Mouse (Mus musculus): ENCODE measurements around the gene Timm8b. TPM values are rescaled to one million over a fixed set of nuclear protein-coding genes. Genes with fewer than 3 reads are reported as not detected.

Gene Timm8b
- polyA plus RNA-seq (2017; shearing (Covaris generic)), result 60.8 TPM

GRCm38 (mm10) chr9:50603189-50603997 is at the start of gene Timm8b, which contains the start of gene Sdhd:
Gene Timm8b, plus strand, starts transcription at chr9:50603910.
Gene Sdhd, minus strand, starts transcription at chr9:50603812.

DNA sequence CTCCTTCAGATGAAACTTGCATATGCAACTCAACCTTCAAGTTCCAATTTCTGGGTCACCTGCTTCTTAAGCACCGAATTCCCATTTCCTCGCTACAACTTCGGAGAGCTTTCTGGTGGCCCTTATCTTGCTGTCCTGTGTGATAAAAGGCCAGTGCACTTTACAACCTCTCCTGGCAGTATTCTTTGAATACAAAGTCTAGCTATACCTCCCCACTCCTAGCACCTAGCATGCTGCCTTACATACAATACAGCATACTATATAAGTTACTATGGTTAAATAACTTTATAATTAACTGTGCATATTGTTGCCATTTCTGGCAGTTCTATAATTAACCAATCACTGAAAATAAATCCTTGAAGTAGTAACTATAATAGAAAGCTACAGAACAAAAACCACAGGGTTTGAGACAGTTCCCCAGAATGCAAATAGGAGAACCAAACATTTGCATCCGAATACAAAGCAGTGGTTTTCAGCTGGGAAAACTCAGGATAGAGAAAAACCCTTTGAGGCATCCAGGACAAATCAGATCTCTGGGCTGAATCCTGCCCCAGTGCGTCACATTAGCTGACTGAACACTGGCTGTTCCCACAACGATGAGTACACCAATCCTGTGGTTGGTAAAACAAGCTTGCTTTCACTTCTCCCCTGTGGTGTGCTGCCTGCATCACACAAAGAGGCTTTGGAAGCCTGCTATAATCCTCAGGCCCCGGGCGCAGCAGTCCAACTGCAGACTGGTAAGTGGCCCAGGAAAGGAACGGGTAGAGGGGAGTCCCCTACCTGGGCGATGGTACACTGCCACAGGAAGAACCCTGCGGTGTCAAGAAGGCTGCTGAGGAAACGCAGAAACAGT is 49.2 kb upstream of the Timm8b start, which contains the start of gene Il18:
Il18 (plus strand) TSS at position 587 of the 853 bp plus-strand sequence.

GRCm38 (mm10) chr9:50555094-50555446 is 48.6 kb upstream of the Timm8b start, which contains the start of gene Bco2:
Gene Bco2, minus strand, starts transcription at chr9:50555181.

GRCm38 (mm10) chr9:50561145-50561917 is 42.4 kb upstream of the Timm8b start, which contains the start of gene Tex12:
Gene Tex12, minus strand, starts transcription at chr9:50561325.

DNA sequence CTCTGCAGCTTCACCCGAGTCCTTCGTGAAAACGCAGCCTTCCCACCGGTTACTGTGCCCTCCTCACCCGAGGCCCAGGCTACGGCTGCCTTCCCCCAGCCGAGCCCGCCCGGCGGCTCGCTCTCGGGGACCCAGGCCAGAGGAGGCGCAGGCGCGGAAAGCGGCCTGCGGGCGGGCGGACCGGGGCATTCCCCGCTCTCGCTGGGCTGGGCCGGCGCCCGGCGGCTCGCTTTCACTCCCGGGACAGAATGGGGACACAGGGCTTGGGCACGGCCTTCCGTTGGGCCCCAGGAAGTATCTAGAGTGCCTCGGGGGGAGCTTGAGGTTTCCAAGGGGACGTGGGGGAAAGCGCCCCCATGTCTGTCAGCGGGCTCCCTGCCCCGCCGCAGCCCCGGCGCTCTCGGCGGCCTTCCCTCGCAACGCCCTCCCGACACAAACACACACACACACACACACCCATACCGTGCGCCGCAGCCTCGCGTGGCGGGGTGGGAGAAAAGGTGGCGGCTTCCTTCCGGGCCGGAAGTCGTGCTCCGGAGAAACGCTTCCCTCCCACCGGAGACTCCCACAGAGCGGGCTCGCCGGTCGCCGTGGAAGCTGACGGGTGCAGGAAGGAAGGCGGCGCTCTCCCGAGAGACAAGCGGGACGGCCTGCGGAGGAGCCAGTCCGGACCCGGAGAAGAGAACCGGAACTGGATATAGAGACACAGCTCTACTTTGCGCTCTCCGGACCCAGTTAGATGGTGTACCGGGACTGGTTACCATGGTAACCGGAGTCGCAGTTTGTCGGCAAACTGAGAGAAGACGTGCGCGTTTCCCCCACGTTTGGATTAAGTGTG is 13.3 kb downstream of the Timm8b start, which contains the start of the genes Pih1d2 and Nkapd1:
Pih1d2 (plus strand) TSS at position 556 of the 838 bp plus-strand sequence.
Nkapd1 (minus strand) TSS at position 699 of the 838 bp plus-strand sequence.

Other genes starting within 250 kb of the Timm8b start
- gene Plet1, start 109.4 kb upstream of the Timm8b start, polyA plus RNA-seq (2017; shearing (Covaris generic)), result 0.50 TPM
- 67.3 TPM for gene Pts, start 75.2 kb upstream of the Timm8b start, polyA plus RNA-seq (2017; shearing (Covaris generic))
- not detected for gene Il18, start 49.1 kb upstream of the Timm8b start, polyA plus RNA-seq (2017; shearing (Covaris generic))
- gene Bco2, start 48.7 kb upstream of the Timm8b start, polyA plus RNA-seq (2017; shearing (Covaris generic)), result not detected
- gene Tex12, start 42.6 kb upstream of the Timm8b start, polyA plus RNA-seq (2017; shearing (Covaris generic)), result not detected
- gene Sdhd, start 98 bp upstream of the Timm8b start, polyA plus RNA-seq (2017; shearing (Covaris generic)), result 121 TPM
- 0.45 TPM for gene Pih1d2, start 13.4 kb downstream of the Timm8b start, polyA plus RNA-seq (2017; shearing (Covaris generic))
- gene Nkapd1, start 13.6 kb downstream of the Timm8b start, polyA plus RNA-seq (2017; shearing (Covaris generic)), result 24.3 TPM
- 37.1 TPM for gene Dlat, start 55.9 kb downstream of the Timm8b start, polyA plus RNA-seq (2017; shearing (Covaris generic))
- gene Dixdc1, start 135.6 kb downstream of the Timm8b start, polyA plus RNA-seq (2017; shearing (Covaris generic)), result not detected
- not detected for gene 2310030G06Rik, start 142.6 kb downstream of the Timm8b start, polyA plus RNA-seq (2017; shearing (Covaris generic))
- gene Cryab, start 147.4 kb downstream of the Timm8b start, polyA plus RNA-seq (2017; shearing (Covaris generic)), result not detected
- not detected for gene Hspb2, start 148.4 kb downstream of the Timm8b start, polyA plus RNA-seq (2017; shearing (Covaris generic))
- gene Fdxacb1, start 164.3 kb downstream of the Timm8b start, polyA plus RNA-seq (2017; shearing (Covaris generic)), result 7.6 TPM
- 22.7 TPM for gene Alg9, start 171.1 kb downstream of the Timm8b start, polyA plus RNA-seq (2017; shearing (Covaris generic))
- gene 1110032A03Rik, start 171.6 kb downstream of the Timm8b start, polyA plus RNA-seq (2017; shearing (Covaris generic)), result 8.6 TPM
- 98.5 TPM for gene Ppp2r1b, start 241.4 kb downstream of the Timm8b start, polyA plus RNA-seq (2017; shearing (Covaris generic))

Measured in naive thymus-derived CD4-positive, alpha-beta T cell, adult 5 months (primary cell).